Mouse (Mus musculus) liver, embryonic 14.5 days (tissue): ENCODE measurements around the gene Gm10803.

Experiments used
- CTCF ChIP-seq: IDR thresholded peaks from 2 replicates; pipeline ENCODE4 v1.5.1; 2016; ENCODE audit warnings: antibody characterized with exemption, low read depth, control low read depth
- EP300 ChIP-seq: IDR thresholded peaks from 2 replicates; pipeline ENCODE4 v1.6.1; 2016; ENCODE audit warnings: antibody characterized with exemption, low read depth

- TF ChIP-seq EP300 (no peak), CTCF (no peak)
Observed at GRCm38 (mm10) chr2:93510839-93511238, 49.5 kb upstream of the Gm10803 start.
